Mouse (Mus musculus): ENCODE data around the gene Ipmk.
A peak's percentile ranks its signal among the peaks of the same experiment; 100 is the strongest.

Gene Ipmk

GRCm38 (mm10) chr10:71347509-71347949 lies at the start of gene Ipmk:
Ipmk (plus strand) TSS chr10:71347763.
- DNase-seq (ENCODE audit: low read depth), result peak; percentile 90

DNA sequence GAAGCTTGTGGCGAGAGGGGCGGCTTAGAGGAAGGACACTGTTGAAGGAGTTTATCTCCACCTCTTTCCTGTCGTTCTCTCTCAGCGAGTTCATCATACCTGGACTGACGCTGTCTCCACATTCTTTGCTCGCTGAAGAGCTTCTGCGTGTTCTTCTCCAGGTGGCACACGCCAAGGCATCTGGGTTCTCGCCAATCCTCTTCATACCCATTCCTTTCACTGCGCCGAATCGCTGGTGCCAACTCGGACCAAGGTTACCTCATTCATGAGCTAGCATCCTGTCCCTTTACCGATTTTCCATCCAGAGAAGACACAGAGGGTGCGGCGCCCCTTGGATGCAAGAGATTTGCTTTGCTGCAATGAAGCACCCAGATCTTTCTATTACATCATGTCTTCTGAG lies 47.4 kb upstream of the Ipmk start:
- no peak for DNase-seq (ENCODE audit: low read depth)

DNA sequence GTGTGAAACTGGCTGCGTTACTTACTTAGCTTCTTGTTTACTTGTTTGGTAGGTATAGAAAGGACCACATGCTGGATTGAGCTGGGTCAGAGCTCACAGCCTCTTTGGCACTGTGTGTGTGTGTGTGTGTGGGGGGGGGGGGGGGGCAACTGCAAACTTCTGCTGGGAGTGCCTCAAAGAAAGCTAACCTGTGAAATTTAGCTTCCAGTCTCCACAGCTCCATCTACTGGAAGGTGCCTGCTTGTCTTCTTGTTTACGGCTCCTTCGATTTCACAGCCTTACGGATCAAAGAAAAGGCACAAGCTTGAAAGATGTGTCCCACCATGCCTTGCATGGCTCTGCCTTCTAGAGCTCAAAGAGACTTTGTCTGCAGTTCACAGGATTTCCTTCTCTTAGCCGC lies 45.1 kb upstream of the Ipmk start:
- DNase-seq (ENCODE audit: low read depth), result no peak

GRCm38 (mm10) chr10:71306190-71306589 lies 41.4 kb upstream of the Ipmk start:
- DNase-seq (ENCODE audit: low read depth), result peak; percentile 47

DNA sequence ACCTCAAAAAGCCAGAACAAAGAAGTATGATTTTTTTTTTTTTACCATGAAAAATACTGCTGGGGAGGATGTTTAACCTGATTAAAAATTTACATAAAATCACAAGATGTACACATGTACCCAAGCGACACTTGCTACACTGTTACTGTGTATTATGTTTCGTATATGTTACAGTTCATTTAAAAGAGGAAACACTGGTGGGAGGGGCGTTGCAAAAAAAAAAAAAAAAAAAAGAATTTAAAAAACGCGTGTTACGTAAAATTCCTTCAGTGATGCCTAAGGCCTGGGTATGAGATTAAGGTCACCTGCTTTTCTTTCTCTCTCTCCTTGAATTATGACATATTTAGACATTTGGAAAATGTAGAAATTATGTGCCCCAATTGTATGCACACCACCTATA lies 40.8 kb upstream of the Ipmk start:
- DNase-seq (ENCODE audit: low read depth), result no peak

GRCm38 (mm10) chr10:71308199-71308598 lies 39.4 kb upstream of the Ipmk start:
- DNase-seq (ENCODE audit: low read depth), result no peak

DNA sequence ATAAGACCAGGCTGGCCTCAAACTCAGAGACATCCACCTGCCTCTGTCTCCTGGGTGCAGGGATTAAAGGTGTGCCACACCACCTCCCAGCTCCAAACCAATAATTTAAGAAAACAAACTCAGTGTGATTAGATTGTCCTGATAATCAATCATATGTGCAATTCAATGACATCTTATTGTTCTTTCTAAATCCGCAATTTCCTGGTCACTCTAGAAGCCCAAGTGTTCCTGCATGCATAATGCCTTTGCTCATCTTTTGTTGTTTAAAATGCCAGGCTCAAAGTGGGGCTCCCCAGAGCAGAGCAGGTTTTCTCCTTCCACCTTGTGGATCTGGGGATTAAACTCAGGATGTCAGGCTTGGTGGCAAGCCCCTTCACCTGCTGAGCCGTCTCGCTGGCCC lies 37.3 kb upstream of the Ipmk start:
- DNase-seq (ENCODE audit: low read depth), result no peak

- no peak for DNase-seq (ENCODE audit: low read depth)
Measured at GRCm38 (mm10) chr10:71314596-71314995, 33.0 kb upstream of the Ipmk start.

DNA sequence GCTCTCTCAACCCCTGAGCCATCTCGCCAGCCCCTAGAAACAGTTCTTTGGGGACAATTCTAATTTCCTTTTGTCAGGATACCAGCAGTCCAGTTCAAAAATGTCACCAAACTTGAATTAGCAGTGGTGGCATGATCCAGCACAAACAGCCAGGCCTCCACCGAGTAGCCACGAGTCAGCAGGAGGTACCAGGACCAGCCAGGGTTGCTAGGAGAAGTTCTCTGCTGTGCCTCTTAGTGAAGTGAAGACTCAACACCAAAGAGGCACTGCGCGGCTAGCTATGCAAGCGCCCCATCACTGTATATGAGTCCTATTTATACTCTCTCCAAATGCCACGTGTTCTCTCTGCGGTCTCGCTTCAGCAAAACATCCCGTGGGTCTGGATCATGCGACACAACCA lies 31.5 kb upstream of the Ipmk start:
- DNase-seq (ENCODE audit: low read depth), result no peak

DNA sequence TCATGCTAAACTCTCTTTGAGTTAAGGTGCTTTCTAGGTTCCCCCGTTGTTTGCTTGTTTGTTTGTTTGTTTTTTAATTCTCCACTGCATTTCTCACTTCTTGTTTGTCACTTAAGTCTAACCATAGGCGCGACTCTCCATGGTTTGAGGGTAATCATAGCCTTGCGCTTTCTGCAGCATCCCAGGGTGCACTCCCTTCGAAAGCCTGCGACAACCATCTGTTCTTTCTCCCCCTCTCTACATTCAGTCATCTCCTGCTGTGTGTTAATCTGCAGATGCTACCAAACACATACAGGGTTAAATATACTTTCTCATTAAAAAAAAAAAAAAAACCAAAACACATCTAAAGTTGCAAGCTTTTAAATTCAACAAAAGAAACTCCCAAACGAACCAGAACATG lies 31.1 kb upstream of the Ipmk start:
- no peak for DNase-seq (ENCODE audit: low read depth)

DNA sequence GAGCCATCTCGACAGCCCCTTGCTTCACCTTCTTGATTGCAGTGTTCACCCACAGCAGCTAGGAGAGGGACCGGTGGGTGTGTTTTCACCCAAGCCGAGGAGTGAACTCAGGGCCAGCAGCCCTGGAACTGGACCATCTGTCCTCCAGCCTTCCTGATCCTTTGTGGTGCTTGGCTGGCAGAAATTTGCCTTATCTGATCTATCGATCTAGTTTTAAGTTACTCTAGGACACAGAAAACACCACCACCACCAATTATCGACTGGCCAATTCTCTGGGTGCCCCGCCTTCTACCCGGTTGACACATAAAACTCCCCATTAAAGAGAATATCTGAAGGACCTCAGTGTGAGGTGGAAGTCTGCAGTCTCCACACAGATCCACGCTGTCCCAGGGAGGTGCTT lies 23.9 kb upstream of the Ipmk start:
- DNase-seq (ENCODE audit: low read depth), result no peak

DNA sequence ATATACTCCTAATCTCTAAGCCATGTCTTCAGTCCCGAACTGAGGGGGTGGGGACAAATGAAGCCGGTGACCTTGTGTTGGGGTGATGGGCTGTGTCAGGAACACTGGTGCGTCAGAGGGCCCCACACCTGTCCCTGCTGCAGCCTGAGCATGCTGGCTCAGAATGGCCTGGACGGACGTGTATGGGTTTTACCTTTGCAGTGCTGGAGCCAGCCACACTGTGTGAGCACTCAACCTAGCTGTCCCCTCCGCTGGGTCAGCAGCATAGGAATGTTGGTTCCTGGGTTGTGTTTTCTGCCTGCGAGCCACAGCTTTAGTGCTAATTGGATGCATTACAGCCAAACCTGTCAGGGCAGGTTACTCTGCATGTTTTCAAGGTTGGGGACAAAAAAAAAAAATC lies 21.4 kb upstream of the Ipmk start:
- no peak for DNase-seq (ENCODE audit: low read depth)

DNA sequence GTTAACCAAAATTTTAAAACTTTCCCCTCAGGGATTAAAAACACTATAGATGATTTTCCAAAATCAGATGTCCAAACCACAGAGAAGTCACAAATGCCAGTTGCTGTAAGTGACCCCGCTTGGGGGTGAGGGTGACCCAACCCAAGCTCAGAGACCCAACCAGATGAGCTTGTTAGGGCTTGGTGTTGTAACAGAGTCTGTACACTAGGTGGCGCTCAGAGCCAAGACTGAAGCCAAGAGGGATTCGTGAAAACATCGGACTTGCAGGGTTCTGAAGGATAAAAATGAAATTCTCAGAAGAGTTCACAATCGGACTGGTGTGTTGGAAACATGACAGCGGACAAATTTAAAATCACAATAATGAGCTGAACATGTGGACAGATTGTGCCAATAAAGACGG lies 20.8 kb upstream of the Ipmk start:
- DNase-seq (ENCODE audit: low read depth), result peak; percentile 63

GRCm38 (mm10) chr10:71327386-71327785 lies 20.2 kb upstream of the Ipmk start:
- DNase-seq (ENCODE audit: low read depth), result no peak

- DNase-seq (ENCODE audit: low read depth), result no peak
Measured at GRCm38 (mm10) chr10:71328382-71328781, 19.2 kb upstream of the Ipmk start.

- DNase-seq (ENCODE audit: low read depth), result no peak
Measured at GRCm38 (mm10) chr10:71328870-71329269, 18.7 kb upstream of the Ipmk start.

- no peak for DNase-seq (ENCODE audit: low read depth)
Measured at GRCm38 (mm10) chr10:71329295-71329694, 18.3 kb upstream of the Ipmk start.

- no peak for DNase-seq (ENCODE audit: low read depth)
Measured at GRCm38 (mm10) chr10:71330070-71330469, 17.5 kb upstream of the Ipmk start.

DNA sequence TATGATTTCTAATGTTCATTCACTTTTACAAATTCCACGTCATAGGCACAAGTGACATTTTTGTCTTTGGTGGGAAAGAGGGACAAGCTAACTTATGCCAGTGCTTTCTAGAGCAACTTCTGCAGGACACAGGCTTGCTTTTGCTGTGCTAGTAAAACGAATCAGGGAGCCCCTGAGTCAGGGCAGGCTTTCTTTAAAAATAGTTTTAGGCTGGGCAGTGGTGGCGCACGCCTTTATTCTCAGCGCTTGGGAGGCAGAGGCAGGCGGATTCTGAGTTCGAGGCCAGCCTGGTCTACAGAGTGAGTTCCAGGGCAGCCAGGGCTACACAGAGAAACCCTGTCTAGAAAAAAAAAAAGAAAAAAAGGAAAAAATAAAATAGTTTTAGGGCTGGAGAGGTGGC lies 15.7 kb upstream of the Ipmk start:
- DNase-seq (ENCODE audit: low read depth), result no peak

GRCm38 (mm10) chr10:71332376-71332775 lies 15.2 kb upstream of the Ipmk start:
- DNase-seq (ENCODE audit: low read depth), result no peak

DNA sequence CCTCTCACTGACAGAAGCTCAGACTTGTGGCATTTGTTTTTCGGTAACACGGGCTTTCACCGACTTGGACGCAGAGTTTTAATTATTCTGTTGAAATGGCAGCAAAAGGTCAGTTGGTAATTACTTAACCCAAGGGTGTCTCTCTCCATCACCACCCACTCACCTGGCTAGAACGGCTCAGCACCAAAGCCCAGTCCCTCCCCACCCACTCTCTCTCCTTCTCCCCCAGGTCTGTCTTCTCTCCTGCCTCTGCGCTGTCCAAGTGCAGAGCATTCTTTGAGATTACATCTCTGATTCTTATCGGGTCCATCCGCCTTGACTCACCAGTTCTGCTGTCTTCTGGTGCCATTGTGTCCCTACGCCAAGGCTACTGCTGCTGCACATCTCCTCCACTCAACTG lies 14.7 kb upstream of the Ipmk start:
- no peak for DNase-seq (ENCODE audit: low read depth)

GRCm38 (mm10) chr10:71337733-71338132 lies 9.8 kb upstream of the Ipmk start:
- DNase-seq (ENCODE audit: low read depth), result no peak

DNA sequence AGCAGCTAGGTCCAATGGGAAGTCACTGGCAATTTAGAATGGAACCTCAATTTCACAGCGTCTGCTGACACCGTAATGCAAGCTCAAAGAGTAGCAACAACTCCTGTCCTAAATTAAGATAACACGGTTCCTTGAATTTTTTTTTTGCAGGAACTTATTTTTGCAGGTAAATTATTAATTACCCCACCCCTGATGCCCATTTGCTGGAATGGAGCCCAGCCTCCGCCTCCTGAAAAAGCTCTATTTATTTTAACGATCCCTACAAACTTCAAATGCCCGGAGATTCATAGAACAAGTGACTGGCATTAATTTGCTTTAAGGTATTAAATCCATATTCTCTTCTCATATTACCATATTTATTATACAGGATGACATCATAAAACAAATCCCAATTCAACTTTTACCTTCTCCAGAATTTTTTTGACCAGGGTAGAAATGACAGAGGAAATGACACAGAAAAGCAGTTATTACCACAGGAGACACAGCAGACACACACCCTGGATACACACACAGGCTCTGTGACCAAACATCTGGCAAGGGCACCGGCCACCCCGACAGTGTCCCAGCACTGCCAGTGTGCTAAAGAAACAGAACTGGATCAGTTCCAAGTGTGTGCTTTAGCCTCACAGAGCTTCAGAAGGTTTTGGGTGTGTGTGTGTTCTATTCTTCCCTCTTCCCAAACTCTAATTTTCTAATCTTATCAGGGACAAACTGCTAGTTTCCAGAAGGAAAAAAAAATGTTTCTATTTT lies 9.2 kb upstream of the Ipmk start:
- DNase-seq (ENCODE audit: low read depth), result no peak

GRCm38 (mm10) chr10:71339463-71339862 lies 8.1 kb upstream of the Ipmk start:
- no peak for DNase-seq (ENCODE audit: low read depth)
